Mouse (Mus musculus): ENCODE measurements around the gene Vmn1r57.
"Not testable (repeated sequence)": the region's sequence is repeated elsewhere in the genome, so short reads cannot be mapped to it uniquely, and the experiment has no call there.

Gene Vmn1r57

DNA sequence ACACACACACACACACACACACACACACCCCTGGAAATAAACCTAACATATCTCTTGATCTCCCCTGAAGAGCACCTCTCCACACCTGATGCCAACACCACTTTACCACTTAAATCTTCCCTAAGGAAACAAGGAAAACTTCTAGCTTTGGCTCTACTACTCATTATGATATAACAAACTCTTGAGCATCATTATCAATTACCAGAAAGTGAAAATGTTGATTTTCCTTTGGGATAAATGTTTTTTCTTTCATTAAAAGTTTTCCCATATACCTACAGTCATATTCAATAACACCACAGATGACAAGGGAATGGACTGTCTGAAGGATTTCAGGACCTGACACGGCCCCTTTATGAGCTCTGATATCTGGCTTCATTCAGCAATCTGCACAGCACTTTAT, at the start of gene Vmn1r57:
Vmn1r57 (plus strand) TSS at position 301 of the 400 bp plus-strand sequence.
- DNase-seq (ENCODE audit: low spot score), result not testable (repeated sequence)

- DNase-seq (ENCODE audit: low spot score), result not testable (repeated sequence)
Measured at GRCm38 (mm10) chr7:5196647-5197046, 21.6 kb upstream of the Vmn1r57 start, which contains the start of gene Vmn1r56. Gene Vmn1r56, minus strand, starts transcription at chr7:5196747.

- DNase-seq (ENCODE audit: low spot score), result no peak
Measured at GRCm38 (mm10) chr7:5263051-5263450, 44.8 kb downstream of the Vmn1r57 start.
